Mouse (Mus musculus) hindbrain, embryonic 11.5 days (tissue): ENCODE measurements around the gene Fads3. TPM values are rescaled to one million over a fixed set of nuclear protein-coding genes. Genes with fewer than 3 reads are reported as not detected.

Experiments
- ATAC-seq: fragments of 200-750 bp; cut with Nextera tagmentation; 2 replicates; pipeline ENCODE4 v1.8.0; 2017; ENCODE audit warnings: mild to moderate bottlenecking, moderate TSS enrichment, moderate library complexity; ENCODE audit not compliant: low FRiP score
- DNase-seq: peaks from one replicate; pipeline ENCODE4 v3.0.0-alpha.2; 2015; ENCODE audit warnings: low spot score
- H3K27ac ChIP-seq: fragments of 300-500 bp; sonication (generic); 2 replicates; pipeline ENCODE4 v1.5.1; 2014; ENCODE audit warnings: mild to moderate bottlenecking, low read depth, low read length
- H3K27me3 ChIP-seq: fragments of 300-500 bp; sonication (generic); 2 replicates; pipeline ENCODE4 v1.6.1; 2014; ENCODE audit warnings: mild to moderate bottlenecking, low read length, moderate library complexity, mixed read lengths; ENCODE audit not compliant: control insufficient read depth, insufficient read depth
- H3K36me3 ChIP-seq: fragments of 300-500 bp; sonication (generic); 2 replicates; pipeline ENCODE4 v1.6.1; 2014; ENCODE audit warnings: mild to moderate bottlenecking, low read length, moderate library complexity, mixed read lengths; ENCODE audit not compliant: control insufficient read depth, insufficient read depth
- H3K4me1 ChIP-seq: fragments of 300-500 bp; sonication (generic); replicated peaks from 2 replicates; pipeline ENCODE4 v1.6.1; 2014; ENCODE audit warnings: low read length, mixed read lengths; ENCODE audit not compliant: control insufficient read depth, insufficient read depth
- H3K4me2 ChIP-seq: fragments of 300-500 bp; sonication (generic); replicated peaks from 2 replicates; pipeline ENCODE4 v1.6.1; 2014; ENCODE audit warnings: mild to moderate bottlenecking, low read depth, low read length
- H3K4me3 ChIP-seq: fragments of 300-500 bp; sonication (generic); 2 replicates; pipeline ENCODE4 v1.5.1; 2014; ENCODE audit warnings: low read depth, low read length
- H3K9ac ChIP-seq: fragments of 300-500 bp; sonication (generic); 2 replicates; pipeline ENCODE4 v1.6.1; 2014; ENCODE audit warnings: low read depth, low read length
- H3K9me3 ChIP-seq: fragments of 300-500 bp; sonication (generic); 2 replicates; pipeline ENCODE4 v1.6.1; 2016; ENCODE audit warnings: low read length; ENCODE audit not compliant: control insufficient read depth
- WGBS: fragments of 180-500 bp; shearing (Covaris S2); extraction: QIAGEN DNeasy Blood & Tissue Kit; methylation state at CpG from one replicate; pipeline ENCODE4 v1.1.7; 2014; 5-methylcytosine and 5-hydroxymethylcytosine counted together
- polyA plus RNA-seq: library from polyadenylated mRNA; unstranded; fragments of >200 nt; fragmentation: Nextera tagmentation; extraction: Ambion mirVana; gene quantifications from 2 replicates; pipeline ENCODE4 v1.2.1, GENCODE M21; 2014

The Fads3 gene
- polyA plus RNA-seq, 1 experiment from 2014 or later, result 5.7 TPM

- WGBS, result 83% methylated on average over 7 of the region's 7 CpGs
- no peaks in the 10 kb centered on the region for H3K36me3 ChIP-seq
These were observed 40.0 kb upstream of the Fads3 start, which contains the start of the genes Best1 and Rab3il1 for GRCm38 (mm10) chr19:10001206-10001969. Gene Best1 (minus strand): TSS chr19:10001633. Gene Rab3il1 (plus strand): TSS chr19:10001669.

GRCm38 (mm10) chr19:10003696-10004095, 37.7 kb upstream of the Fads3 start:
- no peaks in the 10 kb centered on the region for H3K36me3 ChIP-seq
- H3K4me3 ChIP-seq, result no peak overlapping the region
- no peak overlapping the region for H3K9ac ChIP-seq
- no peak for ATAC-seq
- no peaks in the 10 kb centered on the region for H3K4me1 ChIP-seq
- H3K4me2 ChIP-seq, result no peak overlapping the region
- DNase-seq, result no peak
- H3K27ac ChIP-seq, result no peak overlapping the region
- H3K9me3 ChIP-seq, result no peaks in the 10 kb centered on the region
- no peaks in the 10 kb centered on the region for H3K27me3 ChIP-seq
- WGBS, result 96% methylated on average over 1 of the region's 1 CpGs

More at GRCm38 (mm10) chr19:10001206-10001969, 40.0 kb upstream of the Fads3 start, which contains the start of the genes Best1 and Rab3il1:
- H3K27me3 ChIP-seq, result no peaks in the 10 kb centered on the region
- H3K4me2 ChIP-seq, result no peak within 1 kb of the TSS
- H3K9me3 ChIP-seq, result no peaks in the 10 kb centered on the region
- no peak for ATAC-seq
- no peak for DNase-seq
- no peak within 1 kb of the TSS for H3K4me3 ChIP-seq
- no peaks in the 10 kb centered on the region for H3K4me1 ChIP-seq
- no peak within 1 kb of the TSS for H3K27ac ChIP-seq
- H3K9ac ChIP-seq, result no peak within 1 kb of the TSS

GRCm38 (mm10) chr19:10011408-10011807, 30.0 kb upstream of the Fads3 start:
- Histone ChIP-seq H3K4me1 (peaks cover 2% of the 10 kb centered on the region; the same call in 1 of the 2 replicates), H3K27me3 (no peaks in the 10 kb centered on the region), H3K27ac (no peak overlapping the region), H3K4me2 (no peak overlapping the region), H3K4me3 (no peak overlapping the region), H3K36me3 (no peaks in the 10 kb centered on the region), H3K9ac (no peak overlapping the region), H3K9me3 (no peaks in the 10 kb centered on the region)
- WGBS, result 77% methylated on average over 1 of the region's 1 CpGs
- DNase-seq, result no peak
- ATAC-seq, result no peak

DNA sequence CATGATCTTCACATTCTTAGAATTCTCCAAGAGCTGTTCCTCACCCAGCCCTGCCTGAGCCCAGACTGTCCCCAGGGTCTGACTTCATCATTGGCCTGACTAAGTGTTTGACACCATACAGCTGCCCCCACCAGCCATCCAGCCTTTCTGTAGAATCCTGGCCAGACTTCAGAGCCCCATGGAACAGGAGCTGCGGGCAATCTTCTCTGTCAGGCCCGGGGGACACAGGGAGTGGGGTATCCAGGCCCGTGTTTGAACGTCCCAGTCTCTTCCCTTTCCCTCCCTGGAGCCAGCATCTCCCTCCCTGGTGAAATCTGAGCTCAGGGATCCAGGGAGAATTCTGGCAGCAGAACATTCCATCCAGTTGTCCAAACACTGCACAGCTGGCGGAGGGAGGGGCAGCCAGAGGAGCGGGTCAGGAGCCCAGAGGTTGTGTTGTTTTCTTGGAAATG, 28.5 kb upstream of the Fads3 start:
- H3K36me3 ChIP-seq, result no peaks in the 10 kb centered on the region

GRCm38 (mm10) chr19:10013348-10013747, 28.0 kb upstream of the Fads3 start:
- H3K9ac ChIP-seq, result no peak overlapping the region

More for the DNA sequence above, 28.5 kb upstream of the Fads3 start:
- ATAC-seq (no peak), DNase-seq (peak; percentile 48)
- H3K9ac ChIP-seq, result no peak overlapping the region
- peaks cover 2% of the 10 kb centered on the region; the same call in 1 of the 2 replicates for H3K4me1 ChIP-seq
- peak overlapping the region; percentile 42; the same call in 1 of the 2 replicates for H3K27ac ChIP-seq
- 49% methylated on average over 6 of the region's 6 CpGs for WGBS
- H3K4me2 ChIP-seq, result no peak overlapping the region
- H3K4me3 ChIP-seq, result no peak overlapping the region
- no peaks in the 10 kb centered on the region for H3K9me3 ChIP-seq
- no peaks in the 10 kb centered on the region for H3K27me3 ChIP-seq

GRCm38 (mm10) chr19:10013913-10014312, 27.5 kb upstream of the Fads3 start:
- DNase-seq (peak; percentile 41), ATAC-seq (no peak)
- H3K4me2 ChIP-seq, result no peak overlapping the region
- H3K4me3 ChIP-seq, result no peak overlapping the region
- H3K36me3 ChIP-seq, result no peaks in the 10 kb centered on the region
- peaks cover 4% of the 10 kb centered on the region; the same call in 1 of the 2 replicates for H3K27me3 ChIP-seq
- no peaks in the 10 kb centered on the region for H3K9me3 ChIP-seq
- H3K4me1 ChIP-seq, result peaks cover 6% of the 10 kb centered on the region; the same call in 1 of the 2 replicates
- WGBS, result 64% methylated on average over 5 of the region's 5 CpGs
- no peak overlapping the region for H3K9ac ChIP-seq
- peak overlapping the region; percentile 42; the same call in 1 of the 2 replicates for H3K27ac ChIP-seq

More at GRCm38 (mm10) chr19:10013348-10013747, 28.0 kb upstream of the Fads3 start:
- Histone ChIP-seq H3K4me1 (peaks cover 2% of the 10 kb centered on the region; the same call in 1 of the 2 replicates), H3K9me3 (no peaks in the 10 kb centered on the region), H3K4me3 (no peak overlapping the region), H3K27me3 (no peaks in the 10 kb centered on the region), H3K27ac (peak overlapping the region; percentile 42; the same call in 1 of the 2 replicates), H3K36me3 (no peaks in the 10 kb centered on the region), H3K4me2 (no peak overlapping the region)
- 49% methylated on average over 3 of the region's 3 CpGs for WGBS
- DNase-seq, result peak; percentile 20
- ATAC-seq, result no peak

DNA sequence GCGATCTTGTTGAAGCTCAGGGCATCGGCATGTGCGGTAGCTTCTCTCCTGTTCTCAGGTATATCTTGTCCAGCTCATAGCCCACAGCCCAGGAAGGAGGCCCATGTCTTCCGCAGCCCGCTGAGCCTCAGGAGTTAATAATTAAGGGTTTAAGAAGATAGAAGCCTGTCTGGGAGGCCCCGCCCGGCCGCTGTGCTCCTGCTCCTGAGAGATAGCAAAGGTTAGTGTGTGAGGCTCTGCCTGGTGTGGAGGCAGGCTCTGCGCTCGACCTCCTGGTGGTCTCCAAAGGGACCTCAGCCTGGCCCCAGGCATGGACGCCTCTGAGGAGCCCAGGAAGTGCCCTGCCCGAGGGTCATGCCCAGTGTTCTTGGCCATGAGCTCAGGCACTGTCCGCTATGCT, 26.5 kb upstream of the Fads3 start:
- 78% methylated on average over 13 of the region's 13 CpGs for WGBS
- Histone ChIP-seq H3K36me3 (no peaks in the 10 kb centered on the region), H3K4me3 (no peak overlapping the region), H3K27me3 (peaks cover 7% of the 10 kb centered on the region; the same call in 1 of the 2 replicates), H3K9me3 (no peaks in the 10 kb centered on the region), H3K27ac (no peak overlapping the region), H3K9ac (no peak overlapping the region), H3K4me1 (peaks cover 6% of the 10 kb centered on the region; the same call in 1 of the 2 replicates), H3K4me2 (no peak overlapping the region)
- ATAC-seq (no peak), DNase-seq (no peak)

DNA sequence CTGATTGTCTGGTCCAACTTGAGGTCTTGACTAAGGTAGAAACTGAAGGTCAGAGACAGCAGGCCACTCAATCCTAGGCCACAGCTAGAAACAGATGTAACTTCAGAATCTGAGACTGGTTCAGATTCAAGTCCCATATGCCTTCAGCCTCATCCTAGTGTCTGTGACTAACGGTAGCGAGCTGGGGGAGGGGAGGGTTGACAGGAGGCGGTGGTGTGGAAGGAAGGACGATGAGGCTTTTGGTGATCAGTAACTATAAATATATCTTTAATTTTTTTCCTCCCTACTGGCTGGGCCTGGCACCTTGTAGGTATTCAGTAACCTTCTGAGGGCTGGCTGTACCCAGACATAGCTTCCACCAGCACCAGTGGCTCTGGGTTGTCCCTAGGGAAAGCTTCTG, 25.9 kb upstream of the Fads3 start:
- H3K27ac ChIP-seq, result no peak overlapping the region
- WGBS, result 71% methylated on average over 4 of the region's 4 CpGs

More for the DNA sequence above, 25.9 kb upstream of the Fads3 start:
- H3K36me3 ChIP-seq, result no peaks in the 10 kb centered on the region
- H3K9ac ChIP-seq, result no peak overlapping the region
- H3K27me3 ChIP-seq, result peaks cover 7% of the 10 kb centered on the region; the same call in 1 of the 2 replicates
- no peaks in the 10 kb centered on the region for H3K9me3 ChIP-seq
- H3K4me2 ChIP-seq, result no peak overlapping the region
- peaks cover 6% of the 10 kb centered on the region; the same call in 1 of the 2 replicates for H3K4me1 ChIP-seq
- DNase-seq (no peak), ATAC-seq (no peak)
- no peak overlapping the region for H3K4me3 ChIP-seq
